Mouse (Mus musculus) bone marrow, adult 2 months (tissue): ENCODE measurements around the gene Arhgap15. TPM values are rescaled to one million over a fixed set of nuclear protein-coding genes. Genes with fewer than 3 reads are reported as not detected.

Source experiments
- H3K27ac ChIP-seq: fragments of 200-500 bp; 2 replicates; pipeline ENCODE4 v1.5.1; 2012; ENCODE audit warnings: low read depth, mild to moderate bottlenecking, control low read depth, inconsistent platforms, low read length; ENCODE audit not compliant: control insufficient read depth, poor library complexity, insufficient read depth
- H3K4me1 ChIP-seq: fragments of 200-500 bp; 2 replicates; pipeline ENCODE4 v1.6.1; 2011; ENCODE audit warnings: low read length; ENCODE audit not compliant: control insufficient read depth, insufficient read depth
- H3K4me3 ChIP-seq: fragments of 200-500 bp; replicated peaks from 2 replicates; pipeline ENCODE3; 2011; ENCODE audit warnings: mild to moderate bottlenecking, low read depth, low read length, control low read depth; ENCODE audit not compliant: control insufficient read depth
- CTCF ChIP-seq: fragments of 200-500 bp; IDR thresholded peaks from 2 replicates; pipeline ENCODE4 v1.5.1; 2011; ENCODE audit warnings: low read length, control low read depth; ENCODE audit not compliant: control insufficient read depth, insufficient read depth
- POLR2A ChIP-seq: fragments of 200-500 bp; IDR thresholded peaks from 2 replicates; pipeline ENCODE4 v1.6.1; 2011; ENCODE audit warnings: low read depth, mild to moderate bottlenecking, control low read depth, low read length, borderline replicate concordance; ENCODE audit not compliant: control insufficient read depth
- WGBS: fragments of 180-500 bp; shearing (Covaris S2); methylation state at CpG from one replicate; pipeline ENCODE4 v1.1.7; 2018; 5-methylcytosine and 5-hydroxymethylcytosine counted together
- polyA plus RNA-seq: library from polyadenylated mRNA; stranded (reverse); fragments of >200 nt; gene quantifications from 2 replicates; pipeline ENCODE4 v1.2.4, GENCODE M21; 2011; ENCODE audit warnings: low replicate concordance; ENCODE audit not compliant: missing spikeins, insufficient read depth, insufficient read length

Arhgap15 gene
- polyA plus RNA-seq, 1 experiment, result 14.5 TPM

GRCm38 (mm10) chr2:44152301-44152700, 403.7 kb downstream of the Arhgap15 start:
- Histone ChIP-seq H3K27ac (no peak overlapping the region), H3K4me3 (no peak overlapping the region), H3K4me1 (no peaks in the 10 kb centered on the region)
- WGBS, result 74% methylated on average over 1 of the region's 1 CpGs
- no peak for TF ChIP-seq CTCF
- TF ChIP-seq POLR2A, result no peak

GRCm38 (mm10) chr2:44160358-44160757, 411.7 kb downstream of the Arhgap15 start:
- Histone ChIP-seq H3K4me3 (no peak overlapping the region), H3K27ac (no peak overlapping the region), H3K4me1 (no peaks in the 10 kb centered on the region)
- TF ChIP-seq POLR2A (no peak), CTCF (no peak)
- WGBS, result 91% methylated on average over 4 of the region's 4 CpGs

GRCm38 (mm10) chr2:44165789-44166188, 417.2 kb downstream of the Arhgap15 start:
- no peaks in the 10 kb centered on the region for H3K4me1 ChIP-seq
- TF ChIP-seq POLR2A (no peak), CTCF (no peak)
- no peak overlapping the region for H3K4me3 ChIP-seq
- H3K27ac ChIP-seq, result no peak overlapping the region
- 58% methylated on average over 3 of the region's 3 CpGs for WGBS

GRCm38 (mm10) chr2:44166716-44167115, 418.1 kb downstream of the Arhgap15 start:
- Histone ChIP-seq H3K4me3 (no peak overlapping the region), H3K27ac (no peak overlapping the region), H3K4me1 (no peaks in the 10 kb centered on the region)
- TF ChIP-seq POLR2A (no peak), CTCF (no peak)
- 73% methylated on average over 4 of the region's 4 CpGs for WGBS

- WGBS, result 91% methylated on average over 10 of the region's 10 CpGs
- Histone ChIP-seq H3K4me1 (no peaks in the 10 kb centered on the region), H3K4me3 (no peak overlapping the region), H3K27ac (no peak overlapping the region)
- TF ChIP-seq CTCF (no peak), POLR2A (no peak)
Measured at GRCm38 (mm10) chr2:44184476-44184875, 435.9 kb downstream of the Arhgap15 start.

GRCm38 (mm10) chr2:44190749-44191148, 442.1 kb downstream of the Arhgap15 start:
- Histone ChIP-seq H3K27ac (no peak overlapping the region), H3K4me1 (no peaks in the 10 kb centered on the region; the same call in 1 of the 2 replicates), H3K4me3 (no peak overlapping the region)
- 87% methylated on average over 9 of the region's 9 CpGs for WGBS
- no peak for TF ChIP-seq POLR2A
- no peak for TF ChIP-seq CTCF

GRCm38 (mm10) chr2:44192058-44192457, 443.4 kb downstream of the Arhgap15 start:
- no peak for TF ChIP-seq CTCF
- TF ChIP-seq POLR2A, result no peak
- Histone ChIP-seq H3K27ac (no peak overlapping the region), H3K4me1 (no peaks in the 10 kb centered on the region; the same call in 1 of the 2 replicates), H3K4me3 (no peak overlapping the region)
- WGBS, result 10% methylated on average over 3 of the region's 3 CpGs

GRCm38 (mm10) chr2:44215506-44215905, 466.9 kb downstream of the Arhgap15 start:
- 87% methylated on average over 7 of the region's 7 CpGs for WGBS
- Histone ChIP-seq H3K4me3 (no peak overlapping the region), H3K4me1 (no peaks in the 10 kb centered on the region), H3K27ac (no peak overlapping the region)
- no peak for TF ChIP-seq POLR2A
- TF ChIP-seq CTCF, result no peak

GRCm38 (mm10) chr2:44217811-44218210, 469.2 kb downstream of the Arhgap15 start:
- no peak overlapping the region for H3K4me3 ChIP-seq
- no peaks in the 10 kb centered on the region for H3K4me1 ChIP-seq
- TF ChIP-seq CTCF (no peak), POLR2A (no peak)
- WGBS, result 89% methylated on average over 6 of the region's 6 CpGs
- H3K27ac ChIP-seq, result no peak overlapping the region
